Mouse (Mus musculus) heart, embryonic 15.5 days (tissue): ENCODE data around the gene Plcb3. TPM values are rescaled to one million over a fixed set of nuclear protein-coding genes. Genes with fewer than 3 reads are reported as not detected.
"Not testable (repeated sequence)": the region's sequence is repeated elsewhere in the genome, so short reads cannot be mapped to it uniquely, and the experiment has no call there.

Experiments
- ATAC-seq: fragments of 200-750 bp; cut with Nextera tagmentation; replicated peaks from 2 replicates; pipeline ENCODE4 v1.8.0; 2017; ENCODE audit warnings: low read depth, moderate TSS enrichment; ENCODE audit not compliant: insufficient number of reproducible peaks, insufficient read depth, low FRiP score
- H3K27ac ChIP-seq: fragments of 300-500 bp; sonication (generic); 2 replicates; pipeline ENCODE4 v1.5.1; 2015; ENCODE audit warnings: mild to moderate bottlenecking, inconsistent platforms
- H3K27me3 ChIP-seq: fragments of 300-500 bp; sonication (generic); 2 replicates; pipeline ENCODE4 v1.6.1; 2015; ENCODE audit warnings: inconsistent platforms
- H3K36me3 ChIP-seq: fragments of 300-500 bp; sonication (generic); 2 replicates; pipeline ENCODE4 v1.6.1; 2015; ENCODE audit warnings: mild to moderate bottlenecking, inconsistent platforms
- H3K4me1 ChIP-seq: fragments of 300-500 bp; sonication (generic); replicated peaks from 2 replicates; pipeline ENCODE4 v1.6.1; 2015; ENCODE audit warnings: inconsistent platforms
- H3K4me2 ChIP-seq: fragments of 300-500 bp; sonication (generic); 2 replicates; pipeline ENCODE4 v1.6.1; 2015; ENCODE audit warnings: inconsistent platforms, mild to moderate bottlenecking, moderate library complexity
- H3K4me3 ChIP-seq: fragments of 300-500 bp; sonication (generic); 2 replicates; pipeline ENCODE4 v1.5.1; 2015; ENCODE audit warnings: mild to moderate bottlenecking, inconsistent platforms
- H3K9ac ChIP-seq: fragments of 300-500 bp; sonication (generic); 2 replicates; pipeline ENCODE4 v1.6.1; 2015; ENCODE audit warnings: mild to moderate bottlenecking, inconsistent platforms
- H3K9me3 ChIP-seq: fragments of 300-500 bp; sonication (generic); replicated peaks from 2 replicates; pipeline ENCODE4 v1.6.1; 2016; ENCODE audit warnings: inconsistent platforms
- WGBS: fragments of 180-500 bp; shearing (Covaris S2); methylation state at CpG from one replicate; pipeline ENCODE4 v1.1.7; 2015; ENCODE audit warnings: mixed read lengths; 5-methylcytosine and 5-hydroxymethylcytosine counted together
- polyA plus RNA-seq: library from polyadenylated mRNA; unstranded; fragments of >200 nt; fragmentation: Nextera tagmentation; extraction: Ambion mirVana; gene quantifications from 2 replicates; pipeline ENCODE4 v1.2.1, GENCODE M21; 2015

Gene Plcb3
- polyA plus RNA-seq, 1 experiment from 2014 or later: 16.4 TPM

DNA sequence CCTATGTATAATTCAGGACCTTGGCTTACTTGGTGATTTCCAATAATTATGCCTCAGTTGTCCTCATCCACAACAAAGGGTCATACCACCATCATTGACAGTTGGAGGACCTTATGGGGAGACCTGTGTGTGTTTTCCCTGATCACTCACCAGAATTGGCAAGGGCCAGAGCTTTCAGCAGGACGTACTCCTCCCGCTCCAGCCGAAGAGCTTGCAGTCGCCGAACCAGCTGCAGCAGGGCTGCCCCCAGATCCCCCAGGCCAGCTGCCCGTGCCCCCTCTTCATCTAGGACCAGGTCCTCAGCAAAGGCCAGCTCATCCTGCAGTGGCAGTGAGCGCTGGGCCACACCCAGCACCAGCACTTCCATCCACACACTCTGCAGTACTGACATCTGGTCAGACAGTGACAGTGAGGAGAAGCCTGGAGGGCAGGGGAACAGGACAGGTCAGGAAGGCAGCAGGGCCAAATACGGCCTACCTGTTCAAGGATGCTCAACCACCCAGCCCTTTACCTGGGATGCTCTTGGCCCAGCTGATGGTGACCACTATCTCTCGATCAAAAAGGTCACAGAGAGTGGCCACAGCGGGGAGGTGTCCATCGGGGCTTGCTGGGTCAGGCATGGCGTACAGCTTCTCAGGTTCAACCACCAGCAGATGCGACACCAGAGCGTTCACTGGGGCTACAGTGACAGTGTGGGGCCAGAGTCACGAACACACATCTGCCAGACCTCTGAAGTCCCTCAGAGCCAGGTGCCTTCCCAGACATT, 63.9 kb downstream of the Plcb3 start:
- Histone ChIP-seq H3K4me3 (no peak overlapping the region), H3K9ac (no peak overlapping the region), H3K4me1 (peaks cover 29% of the 10 kb centered on the region), H3K9me3 (no peaks in the 10 kb centered on the region), H3K36me3 (peaks cover 32% of the 10 kb centered on the region), H3K27ac (no peak overlapping the region), H3K4me2 (no peak overlapping the region), H3K27me3 (no peaks in the 10 kb centered on the region)
- 89% methylated on average over 15 of the region's 15 CpGs for WGBS
- ATAC-seq: no peak

DNA sequence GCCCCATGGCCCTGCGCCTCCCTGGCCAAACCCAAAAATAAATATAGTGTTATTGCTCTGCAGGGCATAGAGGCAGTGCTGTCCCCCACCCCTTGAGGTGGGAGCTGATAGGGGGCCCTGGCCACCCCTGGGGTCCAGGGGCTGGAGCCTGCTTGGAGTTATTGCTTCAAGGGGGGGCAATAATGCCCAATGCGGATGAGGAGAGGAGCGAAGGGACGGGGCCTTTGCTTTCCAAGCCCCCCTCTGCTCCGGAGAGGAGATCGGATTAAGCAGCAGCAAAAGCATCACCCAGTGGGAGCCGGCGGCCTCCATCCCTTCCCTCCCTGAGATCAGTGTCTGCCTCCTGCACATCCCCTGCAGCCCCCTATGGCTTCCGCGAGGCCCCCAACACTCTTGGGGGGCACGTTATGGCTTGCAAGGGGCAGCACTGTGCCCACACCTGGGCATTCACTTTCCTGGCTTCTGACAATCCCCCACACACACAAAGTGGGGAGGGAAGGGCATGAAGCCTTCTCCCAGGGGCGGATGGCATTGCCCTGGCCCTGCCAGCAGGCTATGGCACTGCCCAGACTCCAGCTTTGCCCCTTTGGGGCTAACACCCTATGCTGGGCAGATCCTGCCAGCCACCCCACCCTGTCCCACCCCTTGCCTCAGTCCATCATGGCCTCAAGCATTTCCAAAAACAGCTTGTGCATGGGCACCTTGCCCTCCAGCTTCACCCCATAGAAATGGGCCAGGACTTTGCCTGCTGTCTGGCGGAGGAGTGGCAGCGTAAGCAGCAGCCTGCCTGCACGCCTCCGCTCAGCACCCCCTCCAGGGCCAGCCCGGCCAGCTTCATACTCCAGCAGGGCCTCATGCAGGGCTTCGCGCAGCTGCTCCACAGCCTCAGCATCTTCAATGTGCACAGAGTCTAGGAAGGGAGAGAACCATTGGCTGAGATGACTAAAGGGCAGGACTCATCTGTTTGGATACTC, 64.9 kb downstream of the Plcb3 start:
- H3K27ac ChIP-seq: 0 out of 2 replicates have a peak overlapping the region, but pooled peaks have one; percentile 32
- 81% methylated on average over 19 of the region's 19 CpGs for WGBS
- H3K27me3 ChIP-seq: no peaks in the 10 kb centered on the region
- peaks cover 34% of the 10 kb centered on the region for H3K4me1 ChIP-seq
- no peak for ATAC-seq
- peak overlapping the region; percentile 83 for H3K4me2 ChIP-seq
- peaks cover 39% of the 10 kb centered on the region for H3K36me3 ChIP-seq
- no peaks in the 10 kb centered on the region for H3K9me3 ChIP-seq
- peak overlapping the region; percentile 21 for H3K4me3 ChIP-seq
- H3K9ac ChIP-seq: 0 out of 2 replicates have a peak overlapping the region, but pooled peaks have one; percentile 10

DNA sequence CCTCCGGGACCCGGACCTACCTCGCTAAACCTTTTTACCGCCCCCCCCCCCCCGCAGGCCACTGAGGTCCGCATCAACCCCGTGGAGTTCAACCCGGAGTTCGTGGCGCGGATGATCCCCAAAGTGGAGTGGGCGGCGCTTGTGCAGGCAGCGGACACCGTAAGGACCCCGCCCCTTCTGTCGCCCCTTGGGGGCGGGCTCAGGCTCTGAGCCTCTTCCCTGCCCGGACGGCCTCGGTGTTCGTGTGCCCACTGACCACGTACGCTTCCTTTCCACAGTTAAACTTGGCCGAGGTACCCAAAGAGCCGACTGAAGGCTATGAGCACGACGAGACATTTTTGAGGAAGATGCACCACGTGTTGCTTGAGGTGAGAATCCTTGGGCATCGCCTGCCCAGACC, 66.0 kb downstream of the Plcb3 start:
- not testable (repeated sequence) for H3K9me3 ChIP-seq, H3K27me3 ChIP-seq
- H3K4me3 ChIP-seq: peak overlapping the region; percentile 80
- H3K4me2 ChIP-seq: peak overlapping the region; percentile 83
- peak overlapping the region; percentile 100 for H3K27ac ChIP-seq
- peaks cover 48% of the 10 kb centered on the region for H3K36me3 ChIP-seq
- under 1% methylated on average over 30 of the region's 30 CpGs for WGBS
- peak; percentile 32 for ATAC-seq
- peak overlapping the region; percentile 76 for H3K9ac ChIP-seq
- H3K4me1 ChIP-seq: peaks cover 34% of the 10 kb centered on the region

DNA sequence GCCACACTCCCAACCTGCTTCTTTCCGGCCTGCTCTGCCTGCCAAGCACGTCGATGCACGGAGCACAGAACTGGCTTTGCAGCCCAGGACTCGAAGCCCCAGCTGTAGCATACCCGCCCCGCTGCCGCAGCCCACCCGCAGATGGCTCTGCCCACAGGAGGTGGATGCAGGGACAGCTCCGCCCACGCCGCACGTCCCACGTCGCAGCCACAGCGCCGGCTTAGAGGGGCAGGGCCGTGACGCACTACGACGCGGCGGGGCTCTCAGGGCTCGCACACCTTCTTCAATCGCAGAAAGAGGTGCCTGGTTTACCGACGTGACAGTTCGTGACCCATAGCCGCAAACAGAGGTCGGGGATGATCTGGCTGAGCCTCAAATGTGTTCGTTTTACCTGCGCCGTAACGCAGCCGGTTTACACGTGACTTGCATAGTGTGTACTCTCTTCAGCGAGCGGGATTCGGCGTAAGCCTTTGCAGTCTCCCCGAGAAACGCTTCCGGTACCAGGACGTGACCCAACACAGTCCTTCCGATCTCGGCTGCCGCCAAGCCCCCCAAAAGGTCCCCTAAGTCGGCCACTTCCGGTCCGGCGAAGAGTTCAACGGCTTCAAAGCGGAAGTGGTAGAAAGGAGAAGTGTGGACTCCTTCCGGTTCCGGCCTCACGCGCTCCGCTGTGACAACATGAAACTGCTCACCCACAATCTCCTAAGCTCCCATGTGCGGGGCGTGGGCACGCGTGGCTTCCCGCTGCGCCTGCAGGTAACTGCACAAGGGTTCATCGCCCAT, 66.6 kb downstream of the Plcb3 start, which contains the start of the genes Trmt112 and Prdx5:
Gene Trmt112, plus strand, starts transcription at position 192 of the 783 bp plus-strand sequence.
Gene Prdx5, minus strand, starts transcription at position 600 of the 783 bp plus-strand sequence.
- peaks cover 54% of the 10 kb centered on the region for H3K36me3 ChIP-seq
- WGBS: under 1% methylated on average over 65 of the region's 65 CpGs
- peak; percentile 90 for ATAC-seq

DNA sequence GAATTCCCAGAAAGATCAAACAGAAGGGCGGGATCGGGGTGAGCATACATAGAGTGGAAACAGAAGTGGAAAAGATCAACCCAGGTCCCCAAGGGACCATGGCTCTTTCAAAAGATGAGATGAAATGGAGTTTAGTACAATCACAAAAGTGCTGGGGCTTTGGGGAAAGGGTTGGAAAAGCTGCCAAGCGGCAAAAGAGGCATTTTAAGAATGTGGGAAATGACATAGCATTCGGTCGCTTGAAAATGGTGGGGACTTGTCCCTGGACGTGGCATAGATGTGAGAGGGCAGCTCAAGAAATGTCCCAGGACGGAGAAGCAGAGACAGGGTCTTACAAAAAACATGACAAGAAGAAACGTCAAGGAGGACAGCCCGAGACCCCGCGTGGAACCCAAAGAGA, 67.2 kb downstream of the Plcb3 start:
- Histone ChIP-seq H3K4me1 (peaks cover 30% of the 10 kb centered on the region), H3K36me3 (peaks cover 51% of the 10 kb centered on the region), H3K27me3 (no peaks in the 10 kb centered on the region), H3K4me3 (peak overlapping the region; percentile 80), H3K27ac (peak overlapping the region; percentile 100), H3K4me2 (peak overlapping the region; percentile 83), H3K9ac (peak overlapping the region; percentile 76), H3K9me3 (no peaks in the 10 kb centered on the region)
- no peak for ATAC-seq
- WGBS: 6% methylated on average over 11 of the region's 11 CpGs

More for the DNA sequence above, 66.6 kb downstream of the Plcb3 start, which contains the start of the genes Trmt112 and Prdx5:
- peak within 1 kb of the TSS; percentile 80 for H3K4me3 ChIP-seq
- peak within 1 kb of the TSS; percentile 76 for H3K9ac ChIP-seq
- peaks cover 30% of the 10 kb centered on the region for H3K4me1 ChIP-seq
- H3K4me2 ChIP-seq: peak within 1 kb of the TSS; percentile 83
- H3K27ac ChIP-seq: peak within 1 kb of the TSS; percentile 100
- H3K27me3 ChIP-seq: no peaks in the 10 kb centered on the region
- H3K9me3 ChIP-seq: no peaks in the 10 kb centered on the region

DNA sequence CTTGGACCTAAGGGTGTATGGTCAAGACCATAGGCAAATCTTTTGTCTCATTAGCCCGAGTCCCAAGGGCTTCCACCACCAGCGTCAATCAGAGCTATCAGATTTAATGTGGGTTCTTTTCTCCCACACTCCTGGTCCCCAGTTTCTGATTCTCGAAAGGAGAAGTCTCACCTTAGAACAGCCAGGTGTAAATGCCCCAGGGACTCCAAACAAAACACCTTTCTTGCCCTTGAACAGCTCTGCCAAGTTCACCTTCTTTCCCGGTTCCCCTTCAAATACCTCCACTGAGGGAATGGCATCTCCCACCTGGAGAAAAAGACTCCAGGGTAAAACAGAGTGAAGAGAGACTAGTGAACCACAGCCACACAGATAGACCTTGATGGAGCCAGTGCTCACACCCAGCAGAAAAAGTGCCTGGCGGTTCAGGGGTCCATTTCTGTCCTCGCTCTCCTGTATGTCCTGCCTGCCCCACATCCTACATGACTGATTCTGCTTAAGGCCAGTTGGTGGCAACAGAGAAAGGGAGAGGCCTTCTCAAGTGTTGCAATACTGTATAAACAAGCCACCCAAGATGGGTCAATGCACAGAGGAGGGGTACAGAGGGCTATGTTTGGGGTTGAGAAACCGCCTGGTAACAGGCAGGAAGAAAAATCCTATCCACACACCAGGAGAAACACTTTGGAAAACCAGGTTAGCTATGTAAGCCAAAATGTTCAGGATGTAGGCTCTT, 68.3 kb downstream of the Plcb3 start:
- peaks cover 30% of the 10 kb centered on the region for H3K4me1 ChIP-seq
- H3K4me3 ChIP-seq: peak overlapping the region; percentile 80
- no peaks in the 10 kb centered on the region for H3K9me3 ChIP-seq
- 82% methylated on average over 7 of the region's 7 CpGs for WGBS
- H3K27me3 ChIP-seq: no peaks in the 10 kb centered on the region
- H3K4me2 ChIP-seq: peak overlapping the region; percentile 83
- ATAC-seq: no peak
- H3K9ac ChIP-seq: peak overlapping the region; percentile 76; the same call in 1 of the 2 replicates
- H3K27ac ChIP-seq: peak overlapping the region; percentile 100; the same call in 1 of the 2 replicates
- peaks cover 41% of the 10 kb centered on the region for H3K36me3 ChIP-seq

DNA sequence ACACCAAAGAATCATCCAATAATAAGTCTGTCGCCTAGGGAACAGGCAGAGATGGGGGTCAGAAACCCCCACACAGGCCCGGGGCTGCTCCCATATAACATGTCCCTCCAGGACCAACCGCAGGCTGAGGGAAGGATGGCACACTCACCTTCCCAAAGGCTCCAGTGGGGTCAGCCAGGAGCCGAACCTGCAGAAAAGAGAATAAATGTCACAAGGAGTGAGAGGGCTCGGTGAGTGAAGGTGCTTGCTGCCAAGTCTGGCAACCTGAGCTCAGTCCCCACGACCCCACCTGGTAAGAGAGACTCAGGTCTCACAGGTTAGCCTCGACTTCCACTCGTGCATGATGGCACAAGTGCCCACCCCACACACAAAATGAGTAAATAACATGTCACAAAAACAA, 69.2 kb downstream of the Plcb3 start:
- Histone ChIP-seq H3K4me3 (no peak overlapping the region), H3K27me3 (no peaks in the 10 kb centered on the region), H3K9ac (no peak overlapping the region), H3K27ac (no peak overlapping the region), H3K4me1 (peaks cover 30% of the 10 kb centered on the region), H3K36me3 (peaks cover 32% of the 10 kb centered on the region), H3K9me3 (no peaks in the 10 kb centered on the region), H3K4me2 (no peak overlapping the region)
- 89% methylated on average over 8 of the region's 8 CpGs for WGBS
- no peak for ATAC-seq

DNA sequence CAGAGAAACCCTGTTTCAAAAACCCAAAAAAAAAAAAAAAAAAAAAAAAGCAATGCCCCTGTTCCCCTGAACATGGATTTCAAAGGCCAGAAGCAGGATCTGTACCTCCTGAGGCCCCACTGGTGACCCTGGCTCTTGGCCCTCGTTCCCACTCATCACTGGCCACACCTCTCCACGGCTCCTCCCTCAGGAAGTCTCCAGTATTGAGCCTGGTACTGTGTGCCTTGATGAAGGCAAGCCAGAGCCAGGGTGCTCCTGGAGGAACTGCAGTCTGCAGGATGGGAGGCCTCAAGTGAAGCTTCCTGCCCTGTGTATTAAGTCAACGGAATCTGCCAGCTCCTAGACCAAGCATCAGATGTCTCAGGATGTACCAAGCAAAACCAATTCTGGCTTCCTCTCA, 70.1 kb downstream of the Plcb3 start:
- Histone ChIP-seq H3K4me2 (no peak overlapping the region), H3K27me3 (no peaks in the 10 kb centered on the region), H3K4me1 (peaks cover 26% of the 10 kb centered on the region), H3K9ac (no peak overlapping the region), H3K27ac (no peak overlapping the region), H3K9me3 (no peaks in the 10 kb centered on the region), H3K36me3 (peaks cover 23% of the 10 kb centered on the region; the same call in 1 of the 2 replicates), H3K4me3 (no peak overlapping the region)
- no peak for ATAC-seq
- 86% methylated on average over 3 of the region's 3 CpGs for WGBS

DNA sequence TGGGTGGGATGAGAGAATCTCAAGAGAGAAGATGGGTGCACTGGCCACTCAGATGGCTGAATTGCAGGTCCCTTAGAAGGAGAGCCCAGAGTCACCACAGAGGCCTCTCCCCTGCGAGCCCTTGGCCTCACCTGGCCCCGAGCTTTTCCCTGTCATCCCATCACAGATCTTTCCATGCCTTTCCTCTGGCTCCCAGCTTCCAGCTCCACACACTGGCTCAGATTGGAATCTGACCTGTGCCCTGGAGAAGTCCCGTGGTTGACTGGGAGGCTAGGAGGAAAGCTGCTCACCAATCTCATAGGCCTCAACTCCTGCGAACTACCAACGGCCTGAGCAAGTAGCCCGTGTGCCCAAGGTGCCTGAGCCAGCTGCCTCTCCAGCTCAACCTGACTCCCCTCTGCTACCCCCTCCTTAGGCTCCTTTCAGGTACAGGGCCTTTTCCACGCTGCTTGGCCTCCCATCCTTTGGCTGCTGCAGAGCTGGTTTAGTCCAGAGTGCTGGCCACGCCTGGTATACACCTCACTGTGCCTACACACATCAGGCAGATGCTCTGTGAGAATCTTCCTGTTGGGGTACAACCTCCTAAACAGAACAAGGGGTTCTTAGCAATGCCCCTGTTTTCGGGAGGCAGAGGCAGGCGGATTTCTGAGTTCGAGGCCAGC, 70.6 kb downstream of the Plcb3 start:
- H3K27me3 ChIP-seq: no peaks in the 10 kb centered on the region
- H3K9ac ChIP-seq: no peak overlapping the region
- no peaks in the 10 kb centered on the region for H3K9me3 ChIP-seq
- no peak for ATAC-seq
- H3K36me3 ChIP-seq: peaks cover 22% of the 10 kb centered on the region; the same call in 1 of the 2 replicates
- no peak overlapping the region for H3K27ac ChIP-seq
- no peak overlapping the region for H3K4me3 ChIP-seq
- H3K4me1 ChIP-seq: peaks cover 22% of the 10 kb centered on the region
- 92% methylated on average over 11 of the region's 11 CpGs for WGBS
- no peak overlapping the region for H3K4me2 ChIP-seq

DNA sequence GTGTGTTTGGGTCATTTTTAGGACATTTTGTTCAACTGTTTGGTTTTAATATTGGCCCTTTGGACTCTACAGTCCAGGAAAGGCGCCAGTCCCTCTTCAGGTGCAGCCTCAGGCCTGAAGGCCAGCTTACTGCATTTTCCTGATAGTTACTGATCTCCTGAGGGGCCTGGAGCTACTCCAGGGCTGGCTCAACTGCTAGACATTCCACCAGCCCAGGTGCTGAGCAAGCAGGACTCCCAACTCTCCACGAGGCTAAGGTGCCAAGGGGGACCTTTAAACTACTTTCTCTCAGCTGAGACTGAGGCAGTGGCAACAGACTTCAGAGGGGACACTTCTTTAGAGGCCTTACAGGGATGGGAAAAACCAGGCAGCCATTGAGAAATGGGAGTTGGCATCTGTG, 71.4 kb downstream of the Plcb3 start:
- Histone ChIP-seq H3K9me3 (no peaks in the 10 kb centered on the region), H3K9ac (no peak overlapping the region), H3K4me3 (no peak overlapping the region), H3K4me1 (peaks cover 20% of the 10 kb centered on the region), H3K36me3 (peaks cover 22% of the 10 kb centered on the region; the same call in 1 of the 2 replicates), H3K27ac (no peak overlapping the region), H3K27me3 (no peaks in the 10 kb centered on the region), H3K4me2 (no peak overlapping the region)
- WGBS: 80% methylated on average over 2 of the region's 2 CpGs
- no peak for ATAC-seq
